Mouse (Mus musculus) midbrain, embryonic 13.5 days (tissue): Measurements from ENCODE around the gene Glipr1l1. TPM values are rescaled to one million over a fixed set of nuclear protein-coding genes. Genes with fewer than 3 reads are reported as not detected.
"Not testable (repeated sequence)": the region's sequence is repeated elsewhere in the genome, so short reads cannot be mapped to it uniquely, and the experiment has no call there.

ENCODE experiments used
- ATAC-seq: fragments of 200-750 bp; cut with Nextera tagmentation; 2 replicates; pipeline ENCODE4 v1.8.0; 2017; ENCODE audit warnings: mild to moderate bottlenecking, moderate TSS enrichment, moderate library complexity
- H3K27ac ChIP-seq: fragments of 300-500 bp; sonication (generic); 2 replicates; pipeline ENCODE4 v1.5.1; 2015; ENCODE audit warnings: inconsistent platforms, mild to moderate bottlenecking, moderate library complexity
- H3K27me3 ChIP-seq: fragments of 300-500 bp; sonication (generic); 2 replicates; pipeline ENCODE4 v1.6.1; 2015; ENCODE audit warnings: mild to moderate bottlenecking, inconsistent platforms
- H3K36me3 ChIP-seq: fragments of 300-500 bp; sonication (generic); 2 replicates; pipeline ENCODE4 v1.6.1; 2015; ENCODE audit warnings: mild to moderate bottlenecking, inconsistent platforms
- H3K4me1 ChIP-seq: fragments of 300-500 bp; sonication (generic); replicated peaks from 2 replicates; pipeline ENCODE4 v1.6.1; 2015; ENCODE audit warnings: inconsistent platforms
- H3K4me2 ChIP-seq: fragments of 300-500 bp; sonication (generic); replicated peaks from 2 replicates; pipeline ENCODE4 v1.6.1; 2015; ENCODE audit warnings: moderate library complexity, mild to moderate bottlenecking, inconsistent platforms
- H3K4me3 ChIP-seq: fragments of 300-500 bp; sonication (generic); replicated peaks from 2 replicates; pipeline ENCODE4 v1.5.1; 2015; ENCODE audit warnings: mild to moderate bottlenecking, inconsistent platforms
- H3K9ac ChIP-seq: fragments of 300-500 bp; sonication (generic); replicated peaks from 2 replicates; pipeline ENCODE4 v1.6.1; 2015; ENCODE audit warnings: mild to moderate bottlenecking, inconsistent platforms
- H3K9me3 ChIP-seq: fragments of 300-500 bp; sonication (generic); 2 replicates; pipeline ENCODE4 v1.6.1; 2016; ENCODE audit warnings: mild to moderate bottlenecking, inconsistent platforms
- WGBS: fragments of 180-500 bp; shearing (Covaris S2); methylation state at CpG from one replicate; pipeline ENCODE4 v1.1.7; 2015; 5-methylcytosine and 5-hydroxymethylcytosine counted together
- polyA plus RNA-seq: library from polyadenylated mRNA; unstranded; fragments of >200 nt; fragmentation: Nextera tagmentation; extraction: Ambion mirVana; gene quantifications from 2 replicates; pipeline ENCODE4 v1.2.1, GENCODE M21; 2015

Gene Glipr1l1
- polyA plus RNA-seq = not detected in 2 replicates

- Histone ChIP-seq H3K27me3 (no peaks in the 10 kb centered on the region), H3K9ac (no peak within 1 kb of the TSS), H3K27ac (no peak within 1 kb of the TSS), H3K4me2 (peak within 1 kb of the TSS; percentile 27), H3K36me3 (no peaks in the 10 kb centered on the region), H3K4me1 (peaks cover 3% of the 10 kb centered on the region; the same call in 1 of the 2 replicates), H3K4me3 (no peak within 1 kb of the TSS), H3K9me3 (no peaks in the 10 kb centered on the region)
- WGBS = 36% methylated on average over 14 of the region's 14 CpGs
- ATAC-seq = peak; percentile 100
These were observed at the start of gene Glipr1l1 for GRCm38 (mm10) chr10:112059702-112060582. Gene Glipr1l1, plus strand, starts transcription at chr10:112060189.

GRCm38 (mm10) chr10:112023585-112023984 lies 36.4 kb upstream of the Glipr1l1 start:
- Histone ChIP-seq H3K9ac (no peak overlapping the region), H3K27me3 (no peaks in the 10 kb centered on the region), H3K9me3 (no peaks in the 10 kb centered on the region), H3K4me1 (no peaks in the 10 kb centered on the region), H3K4me2 (no peak overlapping the region), H3K27ac (no peak overlapping the region), H3K4me3 (no peak overlapping the region), H3K36me3 (no peaks in the 10 kb centered on the region)
- ATAC-seq = no peak
- WGBS = 70% methylated on average over 2 of the region's 2 CpGs

GRCm38 (mm10) chr10:112028689-112029088 lies 31.3 kb upstream of the Glipr1l1 start:
- ATAC-seq, H3K4me1 ChIP-seq, H3K27ac ChIP-seq, H3K27me3 ChIP-seq, H3K4me3 ChIP-seq, H3K4me2 ChIP-seq, H3K36me3 ChIP-seq, H3K9me3 ChIP-seq, H3K9ac ChIP-seq: not testable (repeated sequence)
- 76% methylated on average over 3 of the region's 3 CpGs for WGBS

- H3K27me3 ChIP-seq, H3K4me2 ChIP-seq, H3K4me3 ChIP-seq, H3K9ac ChIP-seq, H3K4me1 ChIP-seq, H3K27ac ChIP-seq, ATAC-seq, H3K9me3 ChIP-seq, H3K36me3 ChIP-seq: not testable (repeated sequence)
- WGBS = 86% methylated on average over 9 of the region's 9 CpGs
These were observed 16.5 kb upstream of the Glipr1l1 start for GRCm38 (mm10) chr10:112043523-112043922.

GRCm38 (mm10) chr10:112044283-112044682 lies 15.7 kb upstream of the Glipr1l1 start:
- H3K36me3 ChIP-seq, H3K27ac ChIP-seq, H3K4me2 ChIP-seq, H3K9me3 ChIP-seq, H3K4me3 ChIP-seq, H3K9ac ChIP-seq, H3K27me3 ChIP-seq, H3K4me1 ChIP-seq: not testable (repeated sequence)
- WGBS = 58% methylated on average over 14 of the region's 14 CpGs
- peak; percentile 69 for ATAC-seq

GRCm38 (mm10) chr10:112051220-112051619 lies 8.8 kb upstream of the Glipr1l1 start:
- Histone ChIP-seq H3K36me3 (no peaks in the 10 kb centered on the region), H3K9me3 (no peaks in the 10 kb centered on the region), H3K4me3 (no peak overlapping the region), H3K4me1 (no peaks in the 10 kb centered on the region), H3K4me2 (no peak overlapping the region), H3K27me3 (no peaks in the 10 kb centered on the region), H3K9ac (no peak overlapping the region), H3K27ac (no peak overlapping the region)
- ATAC-seq = no peak

GRCm38 (mm10) chr10:112051956-112052355 lies 8.0 kb upstream of the Glipr1l1 start:
- H3K4me2 ChIP-seq, H3K27ac ChIP-seq, ATAC-seq, H3K4me1 ChIP-seq, H3K9me3 ChIP-seq, H3K27me3 ChIP-seq, H3K36me3 ChIP-seq, H3K4me3 ChIP-seq, H3K9ac ChIP-seq: not testable (repeated sequence)
- WGBS = 72% methylated on average over 2 of the region's 2 CpGs

GRCm38 (mm10) chr10:112060583-112060934 lies 570 bp downstream of the Glipr1l1 start:
- H3K9me3 ChIP-seq, H3K36me3 ChIP-seq, H3K4me2 ChIP-seq, H3K4me3 ChIP-seq, H3K9ac ChIP-seq, H3K27me3 ChIP-seq, H3K4me1 ChIP-seq, H3K27ac ChIP-seq: not testable (repeated sequence)
- ATAC-seq = 0 out of 2 replicates have a peak, but pooled peaks have one; percentile 40
- WGBS = 76% methylated on average over 6 of the region's 6 CpGs

- H3K4me1 ChIP-seq = no peaks in the 10 kb centered on the region
These were observed 20.1 kb downstream of the Glipr1l1 start for GRCm38 (mm10) chr10:112080044-112080443.

GRCm38 (mm10) chr10:112083157-112083556 lies 23.2 kb downstream of the Glipr1l1 start, which contains the start of gene Glipr1l2:
Gene Glipr1l2, plus strand, starts transcription at chr10:112083354.
- Histone ChIP-seq H3K4me2 (no peak within 1 kb of the TSS), H3K4me1 (no peaks in the 10 kb centered on the region), H3K36me3 (no peaks in the 10 kb centered on the region), H3K4me3 (no peak within 1 kb of the TSS), H3K27me3 (no peaks in the 10 kb centered on the region), H3K9me3 (no peaks in the 10 kb centered on the region), H3K27ac (no peak within 1 kb of the TSS), H3K9ac (no peak within 1 kb of the TSS)
- 96% methylated on average over 14 of the region's 14 CpGs for WGBS
- ATAC-seq = no peak

More at GRCm38 (mm10) chr10:112080044-112080443, 20.1 kb downstream of the Glipr1l1 start:
- no peaks in the 10 kb centered on the region for H3K27me3 ChIP-seq
- H3K4me3 ChIP-seq = no peak overlapping the region
- H3K4me2 ChIP-seq = no peak overlapping the region
- H3K9ac ChIP-seq = no peak overlapping the region
- no peaks in the 10 kb centered on the region for H3K9me3 ChIP-seq
- ATAC-seq = no peak
- WGBS = 44% methylated on average over 2 of the region's 2 CpGs
- H3K36me3 ChIP-seq = no peaks in the 10 kb centered on the region
- no peak overlapping the region for H3K27ac ChIP-seq

- not testable (repeated sequence) for H3K27me3 ChIP-seq, H3K4me2 ChIP-seq, H3K4me1 ChIP-seq, H3K27ac ChIP-seq, H3K9ac ChIP-seq, H3K4me3 ChIP-seq, H3K36me3 ChIP-seq, ATAC-seq
- WGBS = 7% methylated on average over 5 of the region's 5 CpGs
- H3K9me3 ChIP-seq = peaks cover 13% of the 10 kb centered on the region
These were observed 45.8 kb downstream of the Glipr1l1 start for GRCm38 (mm10) chr10:112105785-112106184.

- H3K4me3 ChIP-seq = no peak overlapping the region
- H3K4me2 ChIP-seq = no peak overlapping the region
- H3K27me3 ChIP-seq = no peaks in the 10 kb centered on the region
- no peak overlapping the region for H3K9ac ChIP-seq
- no peak for ATAC-seq
- H3K36me3 ChIP-seq = no peaks in the 10 kb centered on the region
- H3K4me1 ChIP-seq = no peaks in the 10 kb centered on the region
- WGBS = 95% methylated on average over 7 of the region's 7 CpGs
- no peaks in the 10 kb centered on the region for H3K9me3 ChIP-seq
- H3K27ac ChIP-seq = no peak overlapping the region
These were observed 50.4 kb downstream of the Glipr1l1 start for GRCm38 (mm10) chr10:112110401-112110800.

GRCm38 (mm10) chr10:112125090-112125489 lies 65.1 kb downstream of the Glipr1l1 start:
- not testable (repeated sequence) for H3K4me1 ChIP-seq, H3K4me2 ChIP-seq, H3K27me3 ChIP-seq, H3K9ac ChIP-seq, H3K9me3 ChIP-seq, ATAC-seq, H3K27ac ChIP-seq, H3K36me3 ChIP-seq, H3K4me3 ChIP-seq
- 64% methylated on average over 2 of the region's 2 CpGs for WGBS
